Mouse (Mus musculus): Measurements from ENCODE around the gene Parn. TPM values are rescaled to one million over a fixed set of nuclear protein-coding genes. Genes with fewer than 3 reads are reported as not detected.
"Not testable (repeated sequence)": the region's sequence is repeated elsewhere in the genome, so short reads cannot be mapped to it uniquely, and the experiment has no call there.

The Parn gene
- polyA plus RNA-seq, 1 experiment from 2014 or later = 40.9 TPM

DNA sequence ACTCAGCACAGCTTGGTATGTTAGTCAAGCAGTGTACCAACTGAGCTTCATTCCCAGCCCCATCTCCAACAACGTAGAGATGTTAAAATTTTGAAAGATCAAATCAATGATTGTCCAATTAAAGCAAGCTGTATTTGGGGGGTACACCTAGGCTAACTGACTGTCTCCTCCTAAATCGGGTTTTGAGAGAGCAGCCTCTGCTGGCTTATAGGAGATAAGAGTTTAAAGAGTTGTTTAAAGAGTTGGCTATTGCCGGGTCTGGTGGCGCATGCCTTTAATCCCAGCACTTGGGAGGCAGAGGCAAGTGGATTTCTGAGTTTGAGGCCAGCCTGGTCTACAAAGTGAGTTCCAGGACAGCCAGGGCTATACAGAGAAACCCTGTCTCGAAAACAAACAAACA, 2.9 kb upstream of the Parn start:
- not testable (repeated sequence) for H3K9me3 ChIP-seq; H3K36me3 ChIP-seq; H3K27ac ChIP-seq; H3K9ac ChIP-seq; H3K27me3 ChIP-seq; ATAC-seq (ENCODE audit: insufficient number of reproducible peaks, insufficient read depth, low FRiP score, low TSS enrichment)
- 0 out of 2 replicates have a peak overlapping the region, but pooled peaks have one; percentile 98 for H3K4me3 ChIP-seq
- H3K4me2 ChIP-seq (replicated peaks) = peak overlapping the region; percentile 79
- H3K4me1 ChIP-seq = peaks cover 16% of the 10 kb centered on the region
- 80% methylated on average over 5 of the region's 5 CpGs for WGBS

GRCm38 (mm10) chr16:13669282-13669681, 1.3 kb upstream of the Parn start:
- Histone ChIP-seq H3K4me1 (peaks cover 16% of the 10 kb centered on the region), H3K9ac (no peak overlapping the region), H3K4me2 (replicated peaks) (no peak overlapping the region), H3K4me3 (no peak overlapping the region), H3K36me3 (peaks cover 7% of the 10 kb centered on the region), H3K9me3 (no peaks in the 10 kb centered on the region), H3K27ac (no peak overlapping the region), H3K27me3 (no peaks in the 10 kb centered on the region)
- ATAC-seq (ENCODE audit: insufficient number of reproducible peaks, insufficient read depth, low FRiP score, low TSS enrichment) = no peak
- WGBS = 85% methylated on average over 1 of the region's 1 CpGs

- peak overlapping the region; percentile 59 for H3K9ac ChIP-seq
Measured at GRCm38 (mm10) chr16:13668402-13669108, 585 bp upstream of the Parn start.

DNA sequence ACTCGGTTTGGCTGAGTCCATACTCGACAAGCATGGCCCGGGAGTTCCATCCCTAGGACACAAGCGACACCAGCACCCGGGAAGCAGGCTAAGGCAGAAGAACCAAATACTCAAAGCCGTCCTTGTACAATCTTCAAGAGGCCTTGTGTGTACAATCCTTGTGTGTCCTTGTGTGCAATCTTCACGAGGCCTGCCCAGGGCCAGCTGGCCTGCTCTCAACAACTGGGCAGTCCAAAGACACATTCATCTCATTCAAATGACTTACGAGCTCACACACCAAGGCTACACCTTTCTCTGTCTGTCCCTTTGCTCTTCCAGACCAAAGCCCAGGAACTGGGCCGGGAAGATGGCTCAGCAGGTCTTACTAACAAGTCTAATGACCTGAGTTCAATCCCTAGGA, 7.2 kb downstream of the Parn start:
- Histone ChIP-seq H3K36me3 (peaks cover 57% of the 10 kb centered on the region), H3K4me3 (no peak overlapping the region), H3K4me1 (no peaks in the 10 kb centered on the region), H3K9me3 (no peaks in the 10 kb centered on the region), H3K9ac (no peak overlapping the region), H3K4me2 (replicated peaks) (no peak overlapping the region), H3K27ac (no peak overlapping the region), H3K27me3 (no peaks in the 10 kb centered on the region)
- ATAC-seq (ENCODE audit: insufficient number of reproducible peaks, insufficient read depth, low FRiP score, low TSS enrichment) = no peak
- WGBS = 93% methylated on average over 9 of the region's 9 CpGs

More at GRCm38 (mm10) chr16:13668402-13669108, 585 bp upstream of the Parn start:
- peaks cover 8% of the 10 kb centered on the region for H3K36me3 ChIP-seq
- no peak for ATAC-seq (ENCODE audit: insufficient number of reproducible peaks, insufficient read depth, low FRiP score, low TSS enrichment)
- peak overlapping the region; percentile 54 for H3K4me3 ChIP-seq
- H3K4me1 ChIP-seq = peaks cover 16% of the 10 kb centered on the region
- H3K4me2 ChIP-seq (replicated peaks) = peak overlapping the region; percentile 73
- no peaks in the 10 kb centered on the region for H3K27me3 ChIP-seq
- 81% methylated on average over 10 of the region's 10 CpGs for WGBS
- peak overlapping the region; percentile 47; the same call in 1 of the 2 replicates for H3K27ac ChIP-seq
- H3K9me3 ChIP-seq = no peaks in the 10 kb centered on the region

- no peak overlapping the region for H3K4me3 ChIP-seq
- no peak overlapping the region for H3K9ac ChIP-seq
- H3K4me2 ChIP-seq (replicated peaks) = no peak overlapping the region
- no peaks in the 10 kb centered on the region for H3K4me1 ChIP-seq
- H3K27ac ChIP-seq = no peak overlapping the region
- WGBS = 90% methylated on average over 3 of the region's 3 CpGs
- H3K9me3 ChIP-seq = no peaks in the 10 kb centered on the region
- no peak for ATAC-seq (ENCODE audit: insufficient number of reproducible peaks, insufficient read depth, low FRiP score, low TSS enrichment)
- H3K27me3 ChIP-seq = no peaks in the 10 kb centered on the region
- H3K36me3 ChIP-seq = peaks cover 56% of the 10 kb centered on the region
Measured at GRCm38 (mm10) chr16:13658886-13659285, 9.1 kb downstream of the Parn start.

- H3K9ac ChIP-seq = no peak overlapping the region
- 87% methylated on average over 4 of the region's 4 CpGs for WGBS
- H3K4me2 ChIP-seq (replicated peaks) = no peak overlapping the region
- no peak overlapping the region for H3K4me3 ChIP-seq
- no peak for ATAC-seq (ENCODE audit: insufficient number of reproducible peaks, insufficient read depth, low FRiP score, low TSS enrichment)
- no peak overlapping the region for H3K27ac ChIP-seq
- H3K4me1 ChIP-seq = no peaks in the 10 kb centered on the region
- H3K27me3 ChIP-seq = no peaks in the 10 kb centered on the region
- H3K9me3 ChIP-seq = no peaks in the 10 kb centered on the region
- H3K36me3 ChIP-seq = peaks cover 30% of the 10 kb centered on the region
Measured at GRCm38 (mm10) chr16:13645930-13646329, 22.0 kb downstream of the Parn start.

- no peaks in the 10 kb centered on the region for H3K27me3 ChIP-seq
- H3K4me2 ChIP-seq (replicated peaks) = no peak overlapping the region
- no peak overlapping the region for H3K4me3 ChIP-seq
- no peaks in the 10 kb centered on the region for H3K4me1 ChIP-seq
- no peaks in the 10 kb centered on the region for H3K9me3 ChIP-seq
- H3K36me3 ChIP-seq = 0 out of 2 replicates have a peak, but pooled peaks cover 17% of the 10 kb centered on the region
- no peak for ATAC-seq (ENCODE audit: insufficient number of reproducible peaks, insufficient read depth, low FRiP score, low TSS enrichment)
- H3K27ac ChIP-seq = no peak overlapping the region
- no peak overlapping the region for H3K9ac ChIP-seq
- 87% methylated on average over 3 of the region's 3 CpGs for WGBS
Measured at GRCm38 (mm10) chr16:13644474-13644873, 23.5 kb downstream of the Parn start.

DNA sequence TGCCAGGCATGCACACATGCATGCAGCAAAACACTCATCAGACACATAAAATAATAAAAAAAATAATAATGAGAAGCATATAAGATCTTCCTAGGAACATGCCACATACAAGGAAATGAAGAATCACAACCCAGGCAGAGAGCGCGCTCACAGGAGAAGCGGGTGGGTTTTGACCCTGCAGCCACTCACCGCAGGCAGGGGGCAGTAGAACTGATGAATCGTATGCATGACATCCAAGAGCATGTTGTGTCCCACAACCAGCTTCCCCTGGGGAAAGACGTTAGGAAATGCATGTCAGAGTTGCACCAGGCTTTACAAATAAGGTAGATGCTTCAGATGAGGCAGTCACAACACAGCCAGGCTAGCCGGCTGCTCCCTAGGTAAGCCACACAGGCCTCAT, 27.9 kb downstream of the Parn start:
- 74% methylated on average over 7 of the region's 7 CpGs for WGBS
- H3K9me3 ChIP-seq = no peaks in the 10 kb centered on the region
- no peak overlapping the region for H3K4me3 ChIP-seq
- H3K27me3 ChIP-seq = no peaks in the 10 kb centered on the region
- no peaks in the 10 kb centered on the region for H3K4me1 ChIP-seq
- H3K9ac ChIP-seq = no peak overlapping the region
- H3K27ac ChIP-seq = no peak overlapping the region
- H3K4me2 ChIP-seq (replicated peaks) = no peak overlapping the region
- no peak for ATAC-seq (ENCODE audit: insufficient number of reproducible peaks, insufficient read depth, low FRiP score, low TSS enrichment)
- H3K36me3 ChIP-seq = peaks cover 18% of the 10 kb centered on the region

GRCm38 (mm10) chr16:13639508-13639907, 28.5 kb downstream of the Parn start:
- Histone ChIP-seq H3K27me3 (no peaks in the 10 kb centered on the region), H3K27ac (no peak overlapping the region), H3K9ac (no peak overlapping the region), H3K36me3 (peaks cover 20% of the 10 kb centered on the region), H3K9me3 (no peaks in the 10 kb centered on the region), H3K4me2 (replicated peaks) (no peak overlapping the region), H3K4me3 (no peak overlapping the region), H3K4me1 (no peaks in the 10 kb centered on the region)
- no peak for ATAC-seq (ENCODE audit: insufficient number of reproducible peaks, insufficient read depth, low FRiP score, low TSS enrichment)
- WGBS = 79% methylated on average over 5 of the region's 5 CpGs

DNA sequence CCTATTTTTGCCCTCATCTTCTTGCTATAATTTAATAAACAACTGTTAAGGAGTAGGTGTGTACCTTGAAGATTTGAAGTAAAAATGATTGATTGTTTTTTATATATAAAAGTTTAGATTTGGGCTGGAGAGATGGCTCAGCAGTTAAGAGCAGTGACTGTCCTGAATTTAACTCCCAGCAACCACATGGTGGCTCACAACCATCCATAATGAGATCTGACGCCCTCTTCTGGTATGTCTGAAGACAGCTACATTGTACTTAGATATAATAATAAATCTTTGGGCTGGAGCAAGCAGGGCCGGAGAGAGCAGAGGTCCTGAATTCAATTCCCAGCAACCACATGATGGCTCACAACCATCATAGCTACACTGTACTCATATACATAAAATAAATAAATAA, 29.8 kb downstream of the Parn start:
- H3K36me3 ChIP-seq = peaks cover 26% of the 10 kb centered on the region
- not testable (repeated sequence) for H3K4me2 ChIP-seq (replicated peaks); H3K9ac ChIP-seq; H3K9me3 ChIP-seq; H3K4me1 ChIP-seq; H3K27me3 ChIP-seq; ATAC-seq (ENCODE audit: insufficient number of reproducible peaks, insufficient read depth, low FRiP score, low TSS enrichment); H3K4me3 ChIP-seq; H3K27ac ChIP-seq
- 58% methylated on average over 2 of the region's 2 CpGs for WGBS

DNA sequence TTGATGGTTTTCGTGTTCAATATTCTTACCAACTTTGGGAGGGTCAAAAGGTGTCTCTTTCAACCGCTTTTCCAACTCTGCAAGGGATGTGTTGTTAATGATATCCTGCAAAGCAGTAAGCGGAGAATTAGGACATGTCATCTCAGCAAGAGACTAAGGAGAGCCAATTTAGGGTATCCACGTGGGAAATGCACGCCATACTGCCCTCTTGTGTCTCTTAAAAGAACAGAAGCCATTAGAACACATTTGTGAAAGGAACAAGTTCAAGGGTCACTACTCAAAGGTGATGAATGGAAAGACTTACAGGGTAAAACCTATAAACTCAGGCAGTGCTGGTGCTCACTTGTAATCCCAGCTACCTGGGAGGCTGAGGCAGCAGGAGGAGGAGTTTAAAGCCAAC, 39.6 kb downstream of the Parn start:
- H3K4me2 ChIP-seq (replicated peaks) = no peak overlapping the region
- 55% methylated on average over 5 of the region's 5 CpGs for WGBS
- ATAC-seq (ENCODE audit: insufficient number of reproducible peaks, insufficient read depth, low FRiP score, low TSS enrichment) = no peak
- H3K9ac ChIP-seq = no peak overlapping the region
- peaks cover 45% of the 10 kb centered on the region for H3K36me3 ChIP-seq
- H3K27ac ChIP-seq = no peak overlapping the region
- no peaks in the 10 kb centered on the region for H3K9me3 ChIP-seq
- no peak overlapping the region for H3K4me3 ChIP-seq
- H3K27me3 ChIP-seq = no peaks in the 10 kb centered on the region
- no peaks in the 10 kb centered on the region for H3K4me1 ChIP-seq

GRCm38 (mm10) chr16:13621745-13622507, 46.0 kb downstream of the Parn start:
- H3K4me3 ChIP-seq = no peak overlapping the region
- H3K4me2 ChIP-seq (replicated peaks) = no peak overlapping the region
- no peaks in the 10 kb centered on the region for H3K9me3 ChIP-seq
- no peak for ATAC-seq (ENCODE audit: insufficient number of reproducible peaks, insufficient read depth, low FRiP score, low TSS enrichment)
- no peaks in the 10 kb centered on the region for H3K27me3 ChIP-seq
- H3K36me3 ChIP-seq = peaks cover 19% of the 10 kb centered on the region
- WGBS = 92% methylated on average over 3 of the region's 3 CpGs
- H3K27ac ChIP-seq = no peak overlapping the region
- no peak overlapping the region for H3K9ac ChIP-seq
- H3K4me1 ChIP-seq = no peaks in the 10 kb centered on the region
